10 mouse cellular contexts compared by ENCODE assay signal in genomic region chr4:97893915-97894884, GRCm38 (mm10).
DNase-seq lines count a peak whose midpoint lies in the region; ATAC-seq lines count a peak whose summit lies in the region.
"Had no signal": no experiment of that assay in that cellular context is flagged by ENCODE, and none has a peak within 500 bp of the region (broad histone marks: within the 10 kb centered on the region; RNA-seq: fewer than 3 reads in every experiment).

No protein-coding gene starts in this region.

- H3K27ac ChIP-seq in heart, embryonic 15.5 days, result peak overlapping the region; percentile 51
- H3K27ac ChIP-seq in heart, embryonic 12.5 days (ENCODE audit: poor library complexity, severe bottlenecking), result no peak overlapping the region
- H3K27ac ChIP-seq in midbrain, embryonic 15.5 days, result peak overlapping the region; percentile 32
- H3K27ac ChIP-seq in midbrain, embryonic 10.5 days (replicated peaks), result no peak overlapping the region
- H3K27ac ChIP-seq: kidney, embryonic 15.5 days had no signal

- no peaks in the 10 kb centered on the region for H3K9me3 ChIP-seq in heart, embryonic 15.5 days (replicated peaks)
- H3K9me3 ChIP-seq in heart, embryonic 12.5 days (replicated peaks), result no peaks in the 10 kb centered on the region
- no peaks in the 10 kb centered on the region for H3K9me3 ChIP-seq in midbrain, embryonic 15.5 days
- H3K9me3 ChIP-seq in midbrain, embryonic 10.5 days (replicated peaks), result no peaks in the 10 kb centered on the region
- H3K9me3 ChIP-seq: kidney, embryonic 15.5 days had no signal

- H3K4me1 ChIP-seq in heart, embryonic 15.5 days (replicated peaks), result peaks cover 30% of the 10 kb centered on the region
- H3K4me1 ChIP-seq in heart, embryonic 12.5 days (replicated peaks), result peaks cover 25% of the 10 kb centered on the region
- H3K4me1 ChIP-seq in midbrain, embryonic 15.5 days, result peaks cover 9% of the 10 kb centered on the region
- H3K4me1 ChIP-seq in midbrain, embryonic 10.5 days, result no peaks in the 10 kb centered on the region
- H3K4me1 ChIP-seq: kidney, embryonic 15.5 days had no signal

- H3K36me3 ChIP-seq in heart, embryonic 15.5 days, result no peaks in the 10 kb centered on the region
- no peaks in the 10 kb centered on the region for H3K36me3 ChIP-seq in heart, embryonic 12.5 days
- H3K36me3 ChIP-seq in midbrain, embryonic 15.5 days (replicated peaks), result no peaks in the 10 kb centered on the region
- no peaks in the 10 kb centered on the region for H3K36me3 ChIP-seq in midbrain, embryonic 10.5 days
- H3K36me3 ChIP-seq: kidney, embryonic 15.5 days had no signal

- 65% methylated on average over 10 of the region's 10 CpGs for WGBS in heart, embryonic 15.5 days
- 70% methylated on average over 10 of the region's 10 CpGs for WGBS in heart, embryonic 12.5 days
- WGBS in midbrain, embryonic 15.5 days, result 72% methylated on average over 10 of the region's 10 CpGs
- WGBS in midbrain, embryonic 10.5 days, result 86% methylated on average over 10 of the region's 10 CpGs

- ATAC-seq in heart, embryonic 15.5 days (replicated peaks; ENCODE audit: insufficient number of reproducible peaks, insufficient read depth, low FRiP score, low read depth), result no peak
- ATAC-seq in heart, embryonic 12.5 days (ENCODE audit: insufficient number of reproducible peaks, low FRiP score), result no peak
- no peak for ATAC-seq in midbrain, embryonic 15.5 days (replicated peaks)
- ATAC-seq in megakaryocyte-erythroid progenitor cell, adult 5-6 weeks (replicated peaks; ENCODE audit: low FRiP score, low TSS enrichment, poor library complexity, severe bottlenecking), result peak; percentile 74

- no peak overlapping the region for H3K9ac ChIP-seq in heart, embryonic 15.5 days
- H3K9ac ChIP-seq in heart, embryonic 12.5 days, result no peak overlapping the region
- H3K9ac ChIP-seq in midbrain, embryonic 15.5 days, result no peak overlapping the region
- H3K9ac ChIP-seq: kidney, embryonic 15.5 days had no signal

- H3K4me2 ChIP-seq in heart, embryonic 15.5 days, result no peak overlapping the region
- H3K4me2 ChIP-seq in heart, embryonic 12.5 days, result no peak overlapping the region
- no peak overlapping the region for H3K4me2 ChIP-seq in midbrain, embryonic 15.5 days
- H3K4me2 ChIP-seq: kidney, embryonic 15.5 days had no signal

- H3K27me3 ChIP-seq in heart, embryonic 15.5 days, result no peaks in the 10 kb centered on the region
- no peaks in the 10 kb centered on the region for H3K27me3 ChIP-seq in heart, embryonic 12.5 days (replicated peaks)
- H3K27me3 ChIP-seq in midbrain, embryonic 15.5 days (replicated peaks), result no peaks in the 10 kb centered on the region
- no peaks in the 10 kb centered on the region for H3K27me3 ChIP-seq in midbrain, embryonic 10.5 days (ENCODE audit: low read depth, poor library complexity, severe bottlenecking)
- H3K27me3 ChIP-seq: kidney, embryonic 15.5 days had no signal

- H3K4me3 ChIP-seq in heart, embryonic 15.5 days, result no peak overlapping the region
- no peak overlapping the region for H3K4me3 ChIP-seq in heart, embryonic 12.5 days
- H3K4me3 ChIP-seq in midbrain, embryonic 15.5 days, result no peak overlapping the region
- no peak overlapping the region for H3K4me3 ChIP-seq in midbrain, embryonic 10.5 days
- H3K4me3 ChIP-seq: kidney, embryonic 15.5 days had no signal

- DNase-seq in midbrain, embryonic 10.5 days (ENCODE audit: low spot score), result no peak
- peak; percentile 49 to 58 for DNase-seq in cerebellum, postnatal 25 days
- DNase-seq in kidney, postnatal 25 days, result no peak
- DNase-seq in adrenal gland, adult 8-10 months, result no peak
- DNase-seq: lung, adult 2 months had no signal

Comparison
In these comparisons a context has a peak if more than half of its experiments do, and no peak if none do; other contexts are left out.
1. H3K27ac ChIP-seq: peak in heart, embryonic 15.5 days (single experiment) and midbrain, embryonic 15.5 days (single experiment); none in heart, embryonic 12.5 days (single experiment) and midbrain, embryonic 10.5 days (single experiment).
2. DNase-seq: peak in cerebellum, postnatal 25 days (2 of 2); none in midbrain, embryonic 10.5 days (single experiment), kidney, postnatal 25 days (0 of 2) and adrenal gland, adult 8-10 months (single experiment).